Mouse (Mus musculus): ENCODE results near the gene Gm10100.

- TF ChIP-seq CTCF (IDR thresholded peaks at IDR 0.05; ENCODE audit: control insufficient read depth, insufficient read depth, insufficient replicate concordance, low read depth, low read length): no peak
- TF ChIP-seq POLR2A (IDR thresholded peaks at IDR 0.05; ENCODE audit: control insufficient read depth, low read depth, low read length): no peak
Measured at GRCm38 (mm10) chr10:77769727-77770126, 43.4 kb downstream of the Gm10100 start.

Measured in testis, adult 2 months (tissue).